Mouse (Mus musculus): Measurements from ENCODE around the gene Parp2. TPM values are rescaled to one million over a fixed set of nuclear protein-coding genes. Genes with fewer than 3 reads are reported as not detected.
"Not testable (repeated sequence)": the region's sequence is repeated elsewhere in the genome, so short reads cannot be mapped to it uniquely, and the experiment has no call there.

Gene Parp2
- polyA plus RNA-seq, 1 experiment = 77.4 TPM

DNA sequence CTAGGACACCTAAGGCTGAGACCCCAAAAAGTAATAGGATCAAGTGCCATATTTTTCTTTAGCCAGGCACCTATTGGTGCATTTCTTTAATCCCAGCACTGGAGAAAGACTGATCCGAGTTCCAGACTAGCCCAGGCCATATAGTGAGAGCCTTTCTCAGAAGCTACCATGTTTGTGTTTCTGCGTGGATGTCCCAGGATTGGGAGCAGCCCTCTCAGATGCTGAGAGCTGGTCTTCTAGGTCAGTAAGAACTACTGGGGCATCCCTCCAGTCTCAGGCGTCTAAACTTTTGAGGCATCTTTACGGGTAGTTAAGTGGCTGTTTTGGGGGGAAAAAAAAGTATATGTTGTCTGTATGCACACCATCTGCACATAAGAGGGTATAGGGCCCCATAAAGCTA, 11.7 kb upstream of the Parp2 start:
- no peak for TF ChIP-seq POLR2A (IDR thresholded peaks at IDR 0.05; ENCODE audit: borderline replicate concordance, low read depth, low read length)
- TF ChIP-seq CTCF (IDR thresholded peaks at IDR 0.05; ENCODE audit: low read depth, low read length) = no peak
- Histone ChIP-seq H3K4me1 (ENCODE audit: control insufficient read depth, insufficient read depth, low read length) (0 out of 2 replicates have a peak, but pooled peaks cover 2% of the 10 kb centered on the region), H3K27ac (ENCODE audit: insufficient read depth, low read depth, low read length) (no peak overlapping the region), H3K4me3 (ENCODE audit: insufficient read depth, low read length) (no peak overlapping the region)

DNA sequence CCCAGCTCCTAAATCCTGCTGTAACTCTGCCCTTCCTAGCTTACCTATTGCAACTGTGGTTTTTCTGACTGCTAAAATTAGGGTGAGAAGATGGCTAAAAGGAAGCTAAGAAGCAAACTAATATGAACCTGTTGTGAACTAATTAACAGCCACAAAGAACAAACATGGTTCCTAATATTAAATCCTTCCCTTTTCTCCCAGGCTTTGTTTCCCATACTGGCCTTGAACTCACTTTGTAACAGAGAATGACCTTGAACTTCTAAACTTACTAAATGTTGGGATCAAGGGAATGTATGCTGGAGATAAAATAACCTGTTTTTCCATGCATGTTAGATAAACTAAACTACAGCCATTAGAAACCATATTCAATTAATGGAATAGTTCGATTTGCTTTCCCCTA, 11.2 kb upstream of the Parp2 start:
- TF ChIP-seq CTCF (IDR thresholded peaks at IDR 0.05; ENCODE audit: low read depth, low read length) (no peak), POLR2A (IDR thresholded peaks at IDR 0.05; ENCODE audit: borderline replicate concordance, low read depth, low read length) (no peak)
- Histone ChIP-seq H3K4me3 (ENCODE audit: insufficient read depth, low read length) (no peak overlapping the region), H3K27ac (ENCODE audit: insufficient read depth, low read depth, low read length) (no peak overlapping the region), H3K4me1 (ENCODE audit: control insufficient read depth, insufficient read depth, low read length) (0 out of 2 replicates have a peak, but pooled peaks cover 2% of the 10 kb centered on the region)

DNA sequence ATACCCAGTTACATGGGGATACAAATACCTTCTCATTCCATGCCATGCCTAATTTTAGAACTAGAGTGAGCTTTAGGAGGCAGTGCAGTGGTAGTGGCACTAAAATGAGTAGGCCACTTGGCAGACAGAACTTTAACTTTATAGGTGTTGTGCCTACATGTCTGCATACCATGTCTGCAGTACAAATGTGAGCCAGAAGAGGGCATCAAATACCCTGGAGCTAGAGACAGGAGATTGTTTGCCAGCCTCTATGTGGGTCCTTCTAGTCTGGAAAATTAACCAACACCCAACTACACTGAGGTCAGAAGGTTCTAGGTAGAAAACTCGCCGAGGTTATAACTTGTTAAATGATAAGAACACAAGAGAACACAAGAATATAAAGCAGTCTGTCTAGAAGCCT, 9.1 kb upstream of the Parp2 start:
- Histone ChIP-seq H3K4me3 (ENCODE audit: insufficient read depth, low read length) (no peak overlapping the region), H3K4me1 (ENCODE audit: control insufficient read depth, insufficient read depth, low read length) (0 out of 2 replicates have a peak, but pooled peaks cover 2% of the 10 kb centered on the region), H3K27ac (ENCODE audit: insufficient read depth, low read depth, low read length) (no peak overlapping the region)
- no peak for TF ChIP-seq POLR2A (IDR thresholded peaks at IDR 0.05; ENCODE audit: borderline replicate concordance, low read depth, low read length)
- TF ChIP-seq CTCF (IDR thresholded peaks at IDR 0.05; ENCODE audit: low read depth, low read length) = no peak

DNA sequence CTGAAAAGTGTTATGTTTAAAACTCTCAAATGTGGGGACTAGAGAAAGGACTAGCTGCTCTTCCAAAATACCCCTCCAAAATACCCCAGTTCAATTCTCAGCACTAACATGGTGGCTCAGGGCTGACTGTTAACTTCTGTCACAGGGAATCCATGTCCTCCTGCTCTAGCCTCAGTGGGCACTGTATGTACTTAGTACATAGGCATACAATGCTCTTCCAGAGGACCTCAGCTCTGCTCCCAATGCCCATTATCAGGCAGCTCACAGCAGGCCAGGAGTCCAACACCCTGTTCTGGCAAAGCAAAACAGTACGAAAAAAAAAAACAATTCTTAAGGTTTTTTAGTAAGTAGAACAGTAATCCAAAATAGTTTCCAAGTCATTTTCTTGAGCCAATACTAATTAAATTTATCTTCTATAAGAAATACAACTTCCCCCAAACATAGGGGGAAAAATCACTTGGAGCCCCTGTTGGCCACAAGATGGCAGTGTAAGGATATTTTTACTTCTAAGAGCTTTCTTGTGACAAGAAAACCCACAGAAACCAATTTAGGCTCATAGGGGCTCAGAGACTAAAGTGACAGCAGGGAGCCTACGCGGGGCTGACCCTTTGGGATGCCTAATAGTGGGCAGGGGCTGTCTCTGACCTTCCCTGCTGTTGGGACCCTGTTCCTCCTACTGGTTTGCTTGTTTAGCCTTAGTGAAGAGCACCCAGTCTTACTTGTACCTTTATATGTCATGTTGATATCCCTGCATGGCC, 8.0 kb upstream of the Parp2 start:
- Histone ChIP-seq H3K4me3 (ENCODE audit: insufficient read depth, low read length) (no peak overlapping the region), H3K4me1 (ENCODE audit: control insufficient read depth, insufficient read depth, low read length) (0 out of 2 replicates have a peak, but pooled peaks cover 2% of the 10 kb centered on the region), H3K27ac (ENCODE audit: insufficient read depth, low read depth, low read length) (no peak overlapping the region)
- peak; percentile 40; the same call in 1 of the 2 replicates for TF ChIP-seq CTCF (IDR thresholded peaks at IDR 0.05; ENCODE audit: low read depth, low read length)
- no peak for TF ChIP-seq POLR2A (IDR thresholded peaks at IDR 0.05; ENCODE audit: borderline replicate concordance, low read depth, low read length)

DNA sequence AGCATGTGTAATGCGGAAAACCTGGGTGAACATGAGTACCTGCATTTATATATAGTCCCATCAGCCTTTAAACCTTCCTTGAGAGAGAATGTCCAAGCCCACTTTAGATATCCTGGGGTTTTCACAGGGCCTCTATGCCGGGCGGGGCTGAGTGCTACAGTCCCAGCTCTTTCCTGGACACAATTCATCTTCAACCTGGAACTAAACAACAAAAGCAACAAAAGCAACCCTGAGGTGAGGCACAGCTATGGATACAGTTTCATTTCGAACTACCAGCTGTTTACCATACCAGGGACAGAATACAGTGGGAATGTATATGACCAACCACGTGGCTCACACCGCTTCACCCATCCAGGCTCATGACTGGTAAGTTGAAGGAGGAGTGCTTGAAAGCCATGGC, 5.2 kb upstream of the Parp2 start:
- H3K4me3 ChIP-seq (ENCODE audit: insufficient read depth, low read length) = no peak overlapping the region
- H3K27ac ChIP-seq (ENCODE audit: insufficient read depth, low read depth, low read length) = no peak overlapping the region
- H3K4me1 ChIP-seq (ENCODE audit: control insufficient read depth, insufficient read depth, low read length) = peaks cover 4% of the 10 kb centered on the region; the same call in 1 of the 2 replicates
- TF ChIP-seq CTCF (IDR thresholded peaks at IDR 0.05; ENCODE audit: low read depth, low read length) (no peak), POLR2A (IDR thresholded peaks at IDR 0.05; ENCODE audit: borderline replicate concordance, low read depth, low read length) (no peak)

DNA sequence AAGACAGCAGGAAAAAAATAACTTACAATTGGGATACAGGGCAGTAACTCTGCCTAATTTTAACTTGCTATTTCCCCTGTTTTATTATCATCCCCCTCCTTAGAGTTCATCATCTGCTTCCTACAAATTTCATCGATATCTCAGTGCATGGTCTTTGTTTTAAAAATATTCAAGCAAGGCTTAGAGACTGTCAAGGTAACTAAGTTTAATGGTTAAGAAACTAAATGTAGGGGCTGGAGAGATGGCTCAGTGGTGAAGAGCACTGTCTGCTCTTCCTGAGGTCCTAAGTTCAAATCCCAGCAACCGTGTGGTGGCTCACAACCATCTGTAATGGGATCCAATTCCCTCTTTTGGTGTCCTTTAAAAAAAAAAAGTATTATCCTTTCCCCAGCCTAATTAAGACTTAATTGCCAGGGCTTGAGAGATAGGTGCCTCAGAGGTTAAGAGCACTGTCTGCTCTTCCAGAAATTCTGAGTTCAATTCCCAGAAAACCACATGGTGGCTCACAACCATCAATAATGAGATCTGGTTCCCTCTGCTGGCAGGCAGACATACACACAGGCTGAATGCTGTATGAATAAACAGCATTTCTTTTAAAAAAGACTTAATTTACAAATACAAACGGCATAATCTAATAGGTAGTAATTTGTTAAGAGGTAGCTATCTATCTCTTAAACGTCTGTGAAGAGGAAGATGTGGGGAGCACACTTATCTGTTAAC, 4.6 kb upstream of the Parp2 start:
- H3K27ac ChIP-seq (ENCODE audit: insufficient read depth, low read depth, low read length) = no peak overlapping the region
- H3K4me3 ChIP-seq (ENCODE audit: insufficient read depth, low read length) = no peak overlapping the region
- TF ChIP-seq POLR2A (IDR thresholded peaks at IDR 0.05; ENCODE audit: borderline replicate concordance, low read depth, low read length) (no peak), CTCF (IDR thresholded peaks at IDR 0.05; ENCODE audit: low read depth, low read length) (no peak)
- peaks cover 2% of the 10 kb centered on the region; the same call in 1 of the 2 replicates for H3K4me1 ChIP-seq (ENCODE audit: control insufficient read depth, insufficient read depth, low read length)

DNA sequence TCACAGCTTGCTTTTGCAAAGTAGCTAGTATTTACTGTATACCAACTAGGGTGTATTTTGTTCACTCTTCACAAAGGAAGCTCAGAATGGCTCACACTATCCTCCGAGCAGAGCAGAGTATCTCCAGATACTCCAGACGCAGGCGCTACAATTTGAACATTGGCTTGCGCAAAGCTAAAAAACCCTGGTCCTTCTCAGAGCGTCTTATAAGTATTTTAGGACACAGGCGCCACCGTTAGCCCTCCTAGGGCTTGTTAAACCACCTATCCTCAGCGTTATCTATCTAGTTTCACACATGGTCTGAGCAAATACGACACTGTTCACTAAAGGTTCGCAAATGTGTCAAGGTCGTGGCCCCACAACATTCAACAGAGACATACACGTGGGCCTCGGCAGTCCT, 3.0 kb upstream of the Parp2 start:
- Histone ChIP-seq H3K27ac (ENCODE audit: insufficient read depth, low read depth, low read length) (no peak overlapping the region), H3K4me3 (ENCODE audit: insufficient read depth, low read length) (no peak overlapping the region), H3K4me1 (ENCODE audit: control insufficient read depth, insufficient read depth, low read length) (peaks cover 8% of the 10 kb centered on the region)
- TF ChIP-seq POLR2A (IDR thresholded peaks at IDR 0.05; ENCODE audit: borderline replicate concordance, low read depth, low read length) = no peak
- no peak for TF ChIP-seq CTCF (IDR thresholded peaks at IDR 0.05; ENCODE audit: low read depth, low read length)

DNA sequence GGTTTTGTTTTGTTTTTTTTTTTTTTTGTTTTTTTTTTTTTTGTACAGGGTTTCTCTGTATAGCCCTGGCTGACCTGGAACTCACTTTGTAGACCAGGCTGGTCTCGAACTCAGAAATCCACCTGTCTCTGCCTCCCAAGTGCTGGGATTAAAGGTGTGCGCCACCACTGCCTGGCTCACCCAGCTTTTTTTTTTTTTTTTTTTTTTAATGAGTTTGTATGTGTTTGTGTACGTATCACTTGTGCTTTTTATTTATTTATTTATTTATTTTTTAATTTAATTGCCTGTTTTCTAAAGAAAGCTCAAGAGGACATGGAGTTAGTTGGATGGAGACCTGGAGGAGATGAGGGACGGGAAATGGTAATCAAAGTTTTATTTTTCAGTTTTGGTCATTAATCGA, 1.2 kb upstream of the Parp2 start:
- H3K4me3 ChIP-seq (ENCODE audit: insufficient read depth, low read length); H3K27ac ChIP-seq (ENCODE audit: insufficient read depth, low read depth, low read length); H3K4me1 ChIP-seq (ENCODE audit: control insufficient read depth, insufficient read depth, low read length): not testable (repeated sequence)

DNA sequence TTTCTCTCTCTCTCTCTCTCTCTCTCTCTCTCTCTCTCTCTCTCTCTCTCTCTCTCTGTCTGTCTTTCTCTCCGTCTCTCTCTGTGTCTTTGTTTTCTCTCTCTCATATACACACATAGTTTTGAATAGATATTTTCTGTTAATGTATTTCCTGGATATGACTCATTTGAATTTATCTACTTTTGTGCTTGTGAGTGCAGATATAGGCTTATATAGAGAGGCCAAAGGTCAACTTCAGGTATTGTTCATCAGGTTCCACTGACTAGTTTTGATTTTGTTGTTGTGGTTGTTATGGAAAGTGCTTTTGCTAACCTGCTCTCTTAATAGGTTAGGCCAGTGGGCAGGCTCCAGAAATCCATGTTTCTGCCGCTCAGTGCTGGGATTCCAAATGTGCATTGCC, 5.4 kb downstream of the Parp2 start:
- TF ChIP-seq CTCF (IDR thresholded peaks at IDR 0.05; ENCODE audit: low read depth, low read length) (no peak), POLR2A (IDR thresholded peaks at IDR 0.05; ENCODE audit: borderline replicate concordance, low read depth, low read length) (no peak)

DNA sequence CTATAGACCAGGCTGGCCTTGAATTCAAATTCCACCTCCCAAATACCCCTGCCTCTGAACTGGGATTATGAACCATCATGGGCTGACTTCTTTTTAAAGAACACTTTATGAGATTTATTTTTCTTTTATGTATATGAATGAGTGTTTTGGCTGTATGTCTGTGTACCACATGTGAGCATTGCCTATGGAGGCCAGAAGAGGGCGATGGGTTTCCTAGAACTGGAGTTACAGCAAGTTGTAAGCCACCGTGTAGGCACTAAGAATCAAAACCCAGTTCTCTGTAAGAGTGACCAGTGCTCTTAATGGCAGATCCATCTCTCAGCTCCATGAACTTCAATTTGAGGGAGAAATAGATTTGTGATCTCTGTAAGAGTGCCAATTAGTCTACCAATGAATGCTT, 15.6 kb downstream of the Parp2 start:
- peaks cover 63% of the 10 kb centered on the region for H3K4me1 ChIP-seq (ENCODE audit: control insufficient read depth, insufficient read depth, low read length)
- peak overlapping the region; percentile 70 for H3K27ac ChIP-seq (ENCODE audit: insufficient read depth, low read depth, low read length)
- no peak overlapping the region for H3K4me3 ChIP-seq (ENCODE audit: insufficient read depth, low read length)
- no peak for TF ChIP-seq CTCF (IDR thresholded peaks at IDR 0.05; ENCODE audit: low read depth, low read length)

More for the DNA sequence above, 5.4 kb downstream of the Parp2 start:
- Histone ChIP-seq H3K4me1 (ENCODE audit: control insufficient read depth, insufficient read depth, low read length) (peaks cover 5% of the 10 kb centered on the region), H3K27ac (ENCODE audit: insufficient read depth, low read depth, low read length) (no peak overlapping the region), H3K4me3 (ENCODE audit: insufficient read depth, low read length) (no peak overlapping the region)

Data from bone marrow macrophage, adult 2 months (primary cell).